Mouse (Mus musculus) right cerebral cortex, postnatal 25 days (tissue): ENCODE results near the gene Il7r.
"Not testable (repeated sequence)": the region's sequence is repeated elsewhere in the genome, so short reads cannot be mapped to it uniquely, and the experiment has no call there.

Experiments used
- DNase-seq: peaks from one replicate; pipeline ENCODE4 v3.0.0; 2022

Il7r gene

GRCm38 (mm10) chr15:9530076-9530475 is at the start of gene Il7r:
TSS of gene Il7r (minus strand) at chr15:9530176.
- DNase-seq: no peak

DNA sequence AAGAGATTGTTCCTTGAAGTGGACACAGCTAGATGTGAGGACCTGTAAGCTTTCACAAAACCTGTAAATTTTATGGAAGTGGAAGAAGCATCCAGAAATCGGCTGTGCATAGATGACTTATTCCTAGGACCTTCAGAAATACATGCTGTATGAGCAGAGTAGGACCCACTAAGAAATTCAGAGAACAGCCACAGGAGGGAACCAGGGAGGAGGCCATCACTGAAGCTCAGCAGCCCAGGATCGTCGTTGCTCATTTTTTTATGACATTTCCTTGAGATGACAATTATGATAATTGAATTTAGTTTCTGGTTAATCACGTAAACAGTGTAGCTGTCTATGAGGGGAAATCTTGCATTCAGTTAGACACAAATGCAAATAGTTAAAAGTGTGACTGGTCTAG is 47.3 kb upstream of the Il7r start:
- DNase-seq: no peak

- no peak for DNase-seq
Measured at GRCm38 (mm10) chr15:9574796-9575195, 44.8 kb upstream of the Il7r start.

GRCm38 (mm10) chr15:9573361-9573760 is 43.4 kb upstream of the Il7r start:
- DNase-seq: no peak

- DNase-seq: no peak
Measured at GRCm38 (mm10) chr15:9572664-9573063, 42.7 kb upstream of the Il7r start.

- DNase-seq: no peak
Measured at GRCm38 (mm10) chr15:9571896-9572295, 41.9 kb upstream of the Il7r start.

- DNase-seq: no peak
Measured at GRCm38 (mm10) chr15:9567316-9567715, 37.3 kb upstream of the Il7r start.

DNA sequence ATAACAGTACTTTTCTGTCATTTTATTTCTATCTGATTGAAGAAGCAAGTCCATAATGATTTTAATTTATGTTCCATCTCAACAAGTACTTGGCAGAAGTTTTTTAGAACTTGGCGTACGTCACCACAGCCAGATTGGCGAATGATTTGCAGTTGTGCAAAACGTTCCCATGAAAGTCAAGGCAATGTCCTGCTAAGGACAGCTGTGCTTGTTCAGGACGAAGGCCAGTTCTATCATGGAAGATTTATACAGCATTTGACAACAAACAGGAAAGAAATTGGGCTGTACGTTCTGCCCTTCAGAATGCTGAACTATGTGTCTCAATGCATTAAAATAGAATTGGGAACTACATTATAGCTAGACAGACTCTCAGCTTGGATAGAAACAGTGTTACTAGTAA is 35.4 kb upstream of the Il7r start:
- no peak for DNase-seq

GRCm38 (mm10) chr15:9564156-9564555 is 34.2 kb upstream of the Il7r start:
- DNase-seq: no peak

DNA sequence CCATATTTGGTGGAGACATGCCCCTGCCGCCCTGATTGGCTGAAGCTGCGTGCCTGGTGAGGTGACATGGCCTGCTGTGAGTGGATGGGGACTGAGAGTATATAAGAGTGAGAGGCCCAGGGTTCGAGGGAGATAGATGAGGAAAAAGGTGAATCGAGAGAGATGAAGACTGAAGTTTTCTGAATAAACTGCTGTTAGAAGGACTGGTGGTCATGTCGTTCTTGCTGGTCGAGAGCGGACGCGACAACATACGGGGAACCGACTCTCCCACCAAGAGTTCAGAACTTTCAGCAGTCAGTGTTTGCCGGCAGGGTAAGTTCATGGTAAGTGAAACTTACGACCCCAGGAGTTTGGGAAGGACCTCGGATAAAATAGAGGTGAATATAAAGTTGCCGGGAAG is 27.3 kb upstream of the Il7r start:
- DNase-seq: not testable (repeated sequence)

GRCm38 (mm10) chr15:9548951-9549350 is 19.0 kb upstream of the Il7r start:
- DNase-seq: no peak

DNA sequence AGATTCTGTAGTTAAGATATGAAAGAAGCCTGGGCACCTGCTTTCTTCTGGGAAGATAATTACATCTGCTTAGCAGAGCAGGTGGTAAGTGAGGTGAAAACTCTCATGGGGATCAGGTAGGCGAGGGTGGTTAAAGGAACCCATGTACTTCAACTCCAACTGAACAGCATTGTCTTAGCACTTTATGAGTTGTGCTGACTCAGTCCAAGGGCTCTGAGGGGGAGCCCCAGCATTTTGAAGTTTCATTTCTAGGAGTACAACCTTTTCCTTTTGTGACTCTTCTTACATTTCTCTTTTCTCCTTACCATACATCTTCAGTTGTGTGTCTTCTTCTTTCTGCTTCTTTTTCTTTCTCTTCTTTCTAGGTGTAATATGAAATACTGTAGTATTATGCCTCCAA is 5.2 kb upstream of the Il7r start:
- no peak for DNase-seq

- DNase-seq: no peak
Measured at GRCm38 (mm10) chr15:9533356-9533902, 3.5 kb upstream of the Il7r start.

DNA sequence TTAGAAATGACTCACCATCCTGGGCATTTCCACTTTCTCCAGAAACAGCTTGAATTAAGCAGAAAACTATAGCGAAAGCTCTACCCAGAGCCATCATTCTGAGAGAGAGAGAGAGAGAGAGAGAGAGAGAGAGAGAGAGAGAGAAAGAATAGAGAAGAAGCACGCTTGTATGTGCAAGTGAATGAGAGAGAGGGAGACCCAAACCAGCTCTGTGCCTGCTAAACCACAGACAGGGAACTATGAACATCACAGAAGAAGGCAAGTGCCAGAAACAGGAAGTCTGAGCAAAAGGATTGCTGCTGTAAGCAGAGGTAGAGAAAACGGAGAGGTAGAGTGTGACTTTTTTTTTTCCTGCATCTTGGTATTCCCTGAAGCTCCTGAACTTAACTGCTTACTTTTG is 330 bp downstream of the Il7r start:
- no peak for DNase-seq

GRCm38 (mm10) chr15:9528186-9528935 is 1.6 kb downstream of the Il7r start:
- no peak for DNase-seq

DNA sequence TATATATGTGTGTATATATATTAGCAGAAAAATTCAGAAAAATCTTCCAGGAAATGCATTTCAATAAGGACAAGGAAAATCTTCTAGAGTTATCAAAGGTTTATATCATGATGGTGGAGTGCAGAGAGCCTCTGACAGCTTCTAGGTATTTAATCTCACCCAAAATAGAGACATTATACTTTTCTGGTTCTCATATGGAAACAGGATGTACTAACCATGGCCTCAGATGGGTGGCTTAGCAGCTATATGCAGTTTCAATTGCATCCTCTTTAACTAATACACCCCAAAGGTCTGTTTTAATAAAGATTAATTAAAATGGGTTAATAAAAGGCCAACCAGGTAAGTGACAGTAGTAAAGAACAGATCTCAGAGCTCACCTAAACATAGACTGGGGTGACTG is 3.6 kb downstream of the Il7r start:
- no peak for DNase-seq

DNA sequence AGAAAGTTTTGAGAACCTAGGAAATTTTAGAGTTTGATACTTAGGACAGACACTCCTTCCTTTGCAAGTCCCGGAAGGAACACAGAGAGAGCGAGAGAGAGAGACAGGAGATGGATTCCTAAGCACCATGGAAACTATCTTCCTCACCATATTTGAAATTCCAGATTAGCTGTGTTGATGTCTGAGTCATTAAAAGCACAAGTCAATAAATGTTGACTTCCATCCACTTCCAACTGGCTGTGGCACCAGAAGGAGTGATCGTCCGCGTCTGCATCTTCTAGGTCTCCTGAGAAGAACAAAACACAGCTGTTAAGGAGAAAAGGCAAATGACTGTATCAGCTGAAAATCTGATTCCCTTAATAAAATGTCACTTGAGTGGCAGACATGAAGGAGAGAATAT is 5.1 kb downstream of the Il7r start:
- DNase-seq: no peak

- no peak for DNase-seq
Measured at GRCm38 (mm10) chr15:9523956-9524355, 6.0 kb downstream of the Il7r start.

DNA sequence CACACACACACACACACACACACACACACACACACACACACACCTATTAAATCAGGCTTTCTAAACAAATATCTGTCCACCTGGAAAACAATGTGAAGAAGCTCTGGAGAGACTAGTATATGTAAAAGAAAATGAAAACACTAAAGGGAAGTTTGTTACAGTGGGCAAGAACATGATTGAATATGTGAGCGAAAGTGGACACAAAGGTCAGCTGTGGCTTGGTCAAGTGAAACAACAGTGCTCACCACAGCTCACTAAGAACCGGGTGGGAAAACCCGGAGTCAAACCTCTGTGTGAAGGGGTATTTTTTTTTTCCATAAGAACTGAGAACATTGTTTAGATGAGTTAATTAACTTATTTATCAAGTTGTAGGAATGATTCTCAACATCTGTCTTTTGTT is 6.9 kb downstream of the Il7r start:
- DNase-seq: no peak

GRCm38 (mm10) chr15:9492077-9492476 is 37.9 kb downstream of the Il7r start:
- no peak for DNase-seq

GRCm38 (mm10) chr15:9489417-9490118 is 40.4 kb downstream of the Il7r start:
- DNase-seq: no peak

DNA sequence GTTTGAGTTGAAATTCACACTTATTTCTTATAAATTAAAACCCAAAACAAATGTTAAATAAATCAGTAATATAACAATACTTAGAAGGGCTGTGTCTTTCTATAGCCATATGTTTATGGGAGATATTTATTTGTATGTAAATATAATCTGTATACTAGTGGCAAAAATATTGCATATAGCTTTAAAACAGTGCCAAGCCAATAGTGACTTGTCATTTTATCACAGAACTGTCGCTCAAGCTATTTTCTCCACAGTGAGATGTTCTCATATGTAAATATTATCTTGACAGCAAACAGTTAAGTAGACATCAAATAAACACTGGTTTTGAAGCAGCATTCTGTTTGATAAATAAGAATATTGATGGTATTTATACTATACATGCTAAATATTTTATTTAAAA is 56.8 kb downstream of the Il7r start:
- DNase-seq: no peak

- no peak for DNase-seq
Measured at GRCm38 (mm10) chr15:9472618-9473017, 57.4 kb downstream of the Il7r start.

DNA sequence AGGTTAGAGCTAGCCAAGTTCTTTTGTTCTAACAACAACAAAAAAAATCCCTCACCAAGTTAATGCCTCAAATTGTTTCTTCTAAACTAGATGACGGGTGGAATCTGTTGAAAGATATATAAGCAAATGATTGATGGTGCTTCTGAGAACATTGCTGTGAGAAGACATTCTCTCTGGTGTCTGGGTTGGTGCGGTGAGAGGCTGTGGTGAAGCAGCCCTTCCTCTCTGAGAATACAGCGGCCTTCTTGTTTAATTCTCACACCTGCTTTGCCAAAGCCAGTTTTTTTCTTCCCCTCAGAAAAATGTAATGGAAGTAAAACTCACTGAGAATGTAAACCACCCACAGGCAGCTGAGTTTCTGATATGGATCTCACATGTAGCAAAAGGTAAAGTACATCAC is 57.8 kb downstream of the Il7r start:
- no peak for DNase-seq
